Mouse (Mus musculus): Measurements from ENCODE around the gene Rnf111.
A peak's percentile ranks its signal among the peaks of the same experiment; 100 is the strongest.
"Not testable (repeated sequence)": the region's sequence is repeated elsewhere in the genome, so short reads cannot be mapped to it uniquely, and the experiment has no call there.

Gene Rnf111

GRCm38 (mm10) chr9:70503626-70504041 is at the start of gene Rnf111:
TSS of gene Rnf111 (minus strand) at chr9:70503725.
- peak; percentile 98 for DNase-seq

DNA sequence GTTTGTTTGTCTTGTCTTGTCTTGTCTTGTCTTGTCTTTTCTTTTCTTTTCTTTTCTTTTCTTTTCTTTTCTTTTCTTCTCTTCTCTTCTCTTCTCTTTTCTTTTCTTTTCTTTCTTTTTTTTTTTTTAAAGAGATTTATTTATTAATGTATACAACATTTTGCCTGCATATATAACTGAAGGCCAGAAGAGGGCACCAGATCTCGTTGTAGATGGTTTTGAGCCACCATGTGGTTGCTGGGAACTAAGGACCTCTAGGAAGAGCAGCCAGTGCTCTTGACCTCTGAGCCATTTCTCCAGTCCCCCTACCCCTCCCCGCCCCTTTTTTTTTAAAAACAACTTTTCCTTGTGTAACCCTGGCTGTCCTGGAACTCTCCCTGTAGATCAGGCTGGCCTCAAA is 48.7 kb upstream of the Rnf111 start:
- not testable (repeated sequence) for DNase-seq

DNA sequence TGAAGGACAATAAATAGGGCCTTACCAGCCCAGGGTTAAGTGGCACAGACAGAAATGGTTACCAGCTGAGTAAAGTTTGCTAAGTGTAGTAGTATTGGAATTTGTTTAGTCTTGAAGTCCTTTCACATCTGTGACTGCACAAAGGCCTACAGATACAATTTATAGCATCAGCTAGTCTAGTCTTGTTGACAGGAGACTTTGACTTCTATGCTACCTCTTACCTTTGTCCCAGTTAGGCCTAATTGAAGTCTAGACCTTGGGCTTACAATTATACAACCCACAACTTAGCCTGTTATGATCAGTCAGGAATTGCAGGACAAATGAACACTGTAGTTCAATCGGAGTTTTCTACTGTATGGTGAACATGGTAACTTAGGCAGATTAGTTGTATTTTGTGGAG is 48.0 kb upstream of the Rnf111 start:
- DNase-seq: no peak

DNA sequence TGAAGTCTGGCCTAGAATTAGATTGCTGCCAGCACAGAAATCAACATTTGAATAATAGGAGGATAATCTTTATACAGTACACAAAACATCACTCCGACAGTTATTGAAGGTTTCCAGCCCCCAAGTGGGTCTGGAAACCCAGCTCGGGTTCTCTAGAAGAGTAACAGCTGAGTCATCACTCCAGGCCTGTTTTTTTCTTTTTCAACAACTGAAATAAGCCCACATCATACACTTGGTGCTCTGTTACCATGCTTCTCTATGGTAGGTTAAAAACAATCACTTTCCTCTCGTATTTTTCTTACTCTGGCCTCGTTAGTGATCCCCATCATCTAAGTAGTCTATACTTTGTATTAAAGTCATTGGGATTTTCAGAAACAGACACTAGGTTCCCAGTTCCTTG is 44.8 kb upstream of the Rnf111 start:
- no peak for DNase-seq

DNA sequence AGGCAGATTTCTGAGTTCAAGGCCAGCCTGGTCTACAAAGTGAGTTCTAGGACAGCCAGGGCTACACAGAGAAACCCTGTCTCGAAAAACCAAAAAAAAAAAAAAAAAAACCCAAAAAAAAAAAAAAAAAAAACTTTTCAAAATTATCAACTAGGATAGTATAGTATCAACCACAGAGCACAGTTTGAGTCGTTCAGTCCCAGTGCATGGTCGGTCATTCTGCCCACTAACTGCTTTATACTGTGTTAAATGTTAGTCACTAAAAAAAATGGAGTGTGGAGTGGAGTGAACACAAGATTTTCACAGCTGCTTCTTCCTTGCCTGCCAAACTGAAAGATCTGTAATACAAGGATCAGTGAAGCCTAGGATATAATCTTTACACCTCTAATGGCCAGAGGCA is 43.1 kb upstream of the Rnf111 start:
- not testable (repeated sequence) for DNase-seq

DNA sequence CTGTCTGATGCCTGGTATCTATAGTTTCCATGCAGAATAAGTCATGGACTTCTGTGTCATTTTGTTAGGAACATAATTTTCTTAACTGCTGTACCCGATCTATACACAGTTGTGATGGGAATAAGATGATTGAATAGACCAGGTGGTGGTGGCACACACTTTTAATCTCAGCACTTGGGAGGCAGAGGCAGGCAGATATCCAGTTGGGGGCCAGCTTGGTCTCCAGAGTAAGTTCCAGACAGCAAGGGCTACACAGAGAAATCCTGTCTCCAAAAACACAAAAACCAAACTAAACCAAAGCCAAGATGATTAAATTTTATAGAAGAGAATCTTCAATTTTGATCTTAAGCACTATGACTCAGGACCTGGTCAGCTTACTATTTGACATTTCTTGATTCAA is 41.3 kb upstream of the Rnf111 start:
- DNase-seq: no peak

DNA sequence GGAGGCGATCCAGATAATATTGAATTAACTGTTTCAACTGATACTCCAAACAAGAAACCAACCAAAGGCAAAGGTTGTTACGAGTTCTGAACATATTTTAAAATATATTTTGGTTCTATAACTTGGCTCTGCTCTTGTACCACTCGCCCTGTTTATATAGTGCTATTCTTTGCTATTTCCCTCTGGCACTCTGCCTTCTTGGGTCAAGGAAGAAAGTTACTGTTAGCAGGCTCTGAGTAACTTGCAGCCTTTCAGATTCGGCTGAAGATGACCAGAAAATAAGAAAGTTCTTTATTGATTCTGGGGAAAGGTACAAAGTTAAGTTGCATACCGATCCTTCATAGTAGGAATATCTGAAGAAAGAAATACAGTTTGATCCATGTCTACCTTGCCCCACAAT is 40.5 kb upstream of the Rnf111 start:
- DNase-seq: no peak

- DNase-seq: peak; percentile 78
Measured at GRCm38 (mm10) chr9:70543048-70543880, 39.7 kb upstream of the Rnf111 start.

DNA sequence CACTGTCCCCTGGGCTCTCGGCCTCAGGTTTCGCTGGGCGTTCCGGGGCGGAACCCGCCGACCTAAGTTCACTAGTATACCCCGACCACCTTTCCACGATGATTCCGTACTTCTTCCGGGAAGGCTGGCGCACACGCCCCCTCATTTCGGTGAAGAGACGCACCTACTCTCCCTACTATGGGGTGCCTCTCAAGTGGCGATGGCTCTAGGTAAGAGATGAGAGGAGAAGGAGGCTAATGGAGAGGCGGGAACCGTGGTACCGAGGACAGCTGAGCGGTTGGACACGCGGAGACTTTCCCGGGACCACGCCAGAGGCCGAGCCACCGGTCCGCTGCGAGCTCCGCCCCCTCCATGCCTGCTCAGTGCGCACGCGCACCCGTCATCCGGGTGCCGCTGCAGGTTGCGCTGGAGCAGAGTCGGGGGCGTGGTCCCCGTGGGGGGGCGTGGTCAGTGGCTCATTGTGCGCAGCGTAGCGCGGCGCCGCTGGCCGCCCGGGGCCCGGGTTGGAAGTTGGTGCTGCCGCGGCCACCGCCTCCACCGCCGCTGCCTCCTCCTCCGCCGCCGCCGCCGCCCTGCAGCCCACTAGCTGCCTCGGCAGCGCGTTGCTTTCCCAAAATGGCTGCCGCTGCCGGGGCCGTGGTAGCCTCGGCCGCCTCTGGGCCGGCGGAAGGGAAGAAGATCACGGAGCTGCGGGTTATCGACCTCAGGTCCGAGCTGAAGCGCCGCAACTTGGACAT is 38.9 kb upstream of the Rnf111 start, which contains the start of gene Sltm:
Gene Sltm (plus strand): TSS at position 450 of the 737 bp plus-strand sequence.
- peak; percentile 100 for DNase-seq

- DNase-seq: no peak
Measured at GRCm38 (mm10) chr9:70541584-70541983, 38.1 kb upstream of the Rnf111 start.

GRCm38 (mm10) chr9:70533328-70533727 is 29.8 kb upstream of the Rnf111 start:
- no peak for DNase-seq

GRCm38 (mm10) chr9:70524366-70524765 is 20.8 kb upstream of the Rnf111 start:
- no peak for DNase-seq

GRCm38 (mm10) chr9:70523813-70524212 is 20.3 kb upstream of the Rnf111 start:
- no peak for DNase-seq

- DNase-seq: no peak
Measured at GRCm38 (mm10) chr9:70520651-70521050, 17.1 kb upstream of the Rnf111 start.

- DNase-seq: no peak
Measured at GRCm38 (mm10) chr9:70511681-70512080, 8.2 kb upstream of the Rnf111 start.

GRCm38 (mm10) chr9:70510998-70511583 is 7.6 kb upstream of the Rnf111 start:
- peak; percentile 37 for DNase-seq

- peak; percentile 55 for DNase-seq
Measured at GRCm38 (mm10) chr9:70509906-70510525, 6.5 kb upstream of the Rnf111 start.

- no peak for DNase-seq
Measured at GRCm38 (mm10) chr9:70506787-70507186, 3.3 kb upstream of the Rnf111 start.

DNA sequence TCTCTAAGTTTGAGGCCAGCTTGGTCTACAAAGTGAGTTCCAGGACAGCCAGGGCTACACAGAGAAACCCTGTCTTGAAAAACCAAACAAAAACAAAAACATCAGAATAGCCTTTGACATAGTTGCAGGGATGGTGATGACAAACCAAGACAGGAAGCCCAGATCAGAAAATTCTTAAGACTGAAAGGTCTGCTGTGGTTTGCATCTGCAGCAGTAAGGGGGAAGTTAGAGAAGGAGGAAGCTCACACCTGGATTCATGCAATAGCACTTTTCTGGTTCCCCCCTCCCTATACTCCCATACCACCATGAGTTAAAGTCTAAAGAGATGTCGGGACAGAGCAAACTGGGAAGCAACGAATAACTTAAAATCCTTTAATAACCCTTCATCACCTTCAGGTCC is 2.7 kb upstream of the Rnf111 start:
- DNase-seq: no peak

GRCm38 (mm10) chr9:70503015-70503603 is 416 bp downstream of the Rnf111 start:
- DNase-seq: peak; percentile 80

- no peak for DNase-seq
Measured at GRCm38 (mm10) chr9:70502284-70503014, 1.1 kb downstream of the Rnf111 start.

GRCm38 (mm10) chr9:70496990-70497389 is 6.5 kb downstream of the Rnf111 start:
- no peak for DNase-seq
